Mouse (Mus musculus): ENCODE data around the gene Zfp747.
"Not testable (repeated sequence)": the region's sequence is repeated elsewhere in the genome, so short reads cannot be mapped to it uniquely, and the experiment has no call there.

Zfp747 gene

DNA sequence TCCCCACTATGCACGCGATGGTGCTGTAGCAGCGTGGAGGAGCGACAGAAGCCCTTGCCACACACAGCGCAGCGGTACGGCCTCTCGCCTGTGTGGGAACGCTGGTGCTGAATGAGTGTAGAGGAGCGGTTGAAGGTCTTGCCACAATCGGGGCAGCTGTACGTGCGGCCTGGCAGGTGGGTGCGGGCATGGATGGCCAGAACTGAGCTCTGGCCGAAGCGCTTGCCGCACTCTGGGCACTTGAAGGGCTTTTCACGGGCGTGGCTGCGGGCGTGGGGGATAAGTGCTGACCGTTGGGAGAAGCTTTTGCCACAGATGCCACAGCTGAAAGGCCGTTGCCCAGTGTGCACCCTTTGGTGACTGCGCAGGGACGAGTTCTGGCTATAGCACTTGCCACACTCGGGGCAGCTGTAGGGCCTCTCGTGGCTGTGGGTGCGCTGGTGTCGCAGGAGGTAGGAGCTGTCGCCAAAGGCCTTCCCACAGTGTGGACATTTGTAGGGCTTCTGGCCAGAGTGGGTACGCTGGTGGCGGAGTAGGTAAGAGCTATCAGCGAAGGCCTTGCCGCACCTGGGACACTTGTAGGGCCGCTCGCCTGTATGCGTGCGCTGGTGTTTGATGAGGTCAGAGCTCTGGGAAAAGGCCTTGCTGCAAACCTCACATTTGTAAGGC is 32.4 kb downstream of the Zfp747 start:
- in situ Hi-C loops (cut with MboI; ENCODE audit: low pct_unique_long_range_greater_than_20kb in 1 of 2, low sequenced_read_pairs in 2 of 2, unreplicated experiment in 1 of 2): no loop called here

DNA sequence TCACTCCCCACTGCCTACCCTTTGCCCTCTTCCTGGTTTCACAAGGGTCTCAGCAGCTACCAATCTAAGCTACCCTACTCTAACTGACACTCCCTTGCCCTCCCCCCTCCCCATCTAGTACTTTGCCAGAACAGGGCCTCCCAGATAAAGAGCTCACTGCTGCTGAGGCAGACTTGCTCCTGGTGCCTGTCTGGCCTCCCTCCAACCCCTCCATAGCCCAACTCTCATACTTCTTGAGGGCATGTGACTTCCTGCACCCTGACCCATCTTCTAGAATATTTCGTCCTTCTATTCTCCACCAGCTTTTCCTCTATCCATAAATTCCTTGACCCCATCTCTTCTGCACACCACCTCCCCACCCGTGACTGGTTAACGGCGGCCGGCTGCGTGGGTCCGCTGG is 33.0 kb downstream of the Zfp747 start:
- in situ Hi-C loops (cut with MboI; ENCODE audit: low pct_unique_long_range_greater_than_20kb in 1 of 2, low sequenced_read_pairs in 2 of 2, unreplicated experiment in 1 of 2): no loop called here

DNA sequence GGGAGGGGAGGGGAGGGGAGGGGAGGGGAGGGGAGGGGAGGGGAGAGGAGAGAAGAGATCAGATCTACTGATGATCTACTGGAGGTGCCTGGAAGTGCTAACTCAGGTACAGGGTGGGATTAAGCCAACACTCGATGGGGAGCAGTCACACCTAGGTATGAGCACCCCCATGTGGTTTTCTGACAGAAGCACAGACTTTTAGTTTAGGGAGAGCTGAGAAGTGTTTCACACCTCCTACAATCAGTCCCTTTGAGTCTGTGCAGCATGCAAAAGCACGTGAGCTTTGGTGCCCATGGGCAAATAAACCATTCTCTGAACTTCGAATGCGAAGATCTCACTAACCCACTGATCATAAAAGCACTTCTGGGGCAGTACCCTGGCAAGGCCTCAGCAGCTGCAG is 33.5 kb downstream of the Zfp747 start:
- in situ Hi-C loops (cut with MboI; ENCODE audit: low pct_unique_long_range_greater_than_20kb in 1 of 2, low sequenced_read_pairs in 2 of 2, unreplicated experiment in 1 of 2): no loop called here

DNA sequence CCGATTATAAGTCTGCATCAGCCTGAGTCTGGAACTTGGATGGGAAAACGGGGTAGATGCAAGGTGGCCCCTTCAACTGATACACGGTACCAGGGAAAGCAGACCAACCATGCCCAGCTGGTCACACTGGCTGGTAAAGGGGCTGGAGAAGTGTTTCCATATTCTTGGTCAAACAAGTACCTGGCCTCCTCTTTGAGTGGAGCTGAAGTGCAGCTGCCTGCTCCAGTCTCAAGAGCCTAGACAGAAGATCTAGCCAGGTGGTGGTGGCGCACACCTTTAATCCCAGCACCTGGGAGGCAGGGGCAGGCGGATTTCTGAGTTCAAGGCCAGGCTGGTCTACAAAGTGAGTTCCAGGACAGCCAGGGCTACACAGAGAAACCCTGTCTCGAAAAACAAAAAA is 34.0 kb downstream of the Zfp747 start:
- in situ Hi-C loops (cut with MboI; ENCODE audit: low pct_unique_long_range_greater_than_20kb in 1 of 2, low sequenced_read_pairs in 2 of 2, unreplicated experiment in 1 of 2): not testable (repeated sequence)

DNA sequence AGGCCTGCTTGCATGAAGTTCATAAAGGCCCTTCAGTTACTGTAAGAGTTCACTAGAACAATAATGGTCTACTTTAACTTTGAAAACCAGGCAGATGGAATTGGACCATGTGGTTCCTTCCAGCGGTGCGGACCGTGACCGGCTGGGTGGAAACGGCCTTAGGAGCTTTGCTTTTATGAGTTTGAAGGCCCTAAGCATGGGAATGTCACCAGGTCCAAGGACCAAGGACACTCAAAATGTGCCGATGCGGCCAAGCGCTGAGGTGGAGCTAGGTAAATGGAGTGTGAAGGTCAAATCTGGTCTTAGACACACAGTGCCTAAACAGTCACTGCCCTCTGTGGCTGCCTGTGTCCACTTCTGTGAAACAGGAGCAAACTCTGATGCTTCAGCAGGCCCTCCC is 34.5 kb downstream of the Zfp747 start:
- in situ Hi-C loops (cut with MboI; ENCODE audit: low pct_unique_long_range_greater_than_20kb in 1 of 2, low sequenced_read_pairs in 2 of 2, unreplicated experiment in 1 of 2): no loop called here

DNA sequence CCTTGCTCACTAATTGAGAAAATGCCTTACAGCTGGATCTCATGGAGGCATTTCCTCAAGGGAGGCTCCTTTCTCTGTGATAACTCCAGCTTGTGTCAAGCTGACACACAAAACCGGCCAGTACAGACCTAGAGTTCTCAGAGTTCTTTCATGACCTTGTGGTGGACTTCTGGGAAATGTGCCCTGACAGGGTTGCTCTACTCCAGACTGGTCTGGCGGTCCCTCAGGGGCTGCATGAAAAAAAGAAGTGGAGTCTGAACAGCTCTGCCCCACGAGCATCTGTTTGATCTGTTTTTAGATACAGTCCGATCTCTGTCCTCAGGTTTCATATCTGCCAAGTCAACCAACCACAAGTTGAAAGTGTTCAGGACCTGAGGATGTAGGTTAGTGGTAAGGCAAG is 38.2 kb downstream of the Zfp747 start:
- in situ Hi-C loops (cut with MboI; ENCODE audit: low pct_unique_long_range_greater_than_20kb in 1 of 2, low sequenced_read_pairs in 2 of 2, unreplicated experiment in 1 of 2): no loop called here

DNA sequence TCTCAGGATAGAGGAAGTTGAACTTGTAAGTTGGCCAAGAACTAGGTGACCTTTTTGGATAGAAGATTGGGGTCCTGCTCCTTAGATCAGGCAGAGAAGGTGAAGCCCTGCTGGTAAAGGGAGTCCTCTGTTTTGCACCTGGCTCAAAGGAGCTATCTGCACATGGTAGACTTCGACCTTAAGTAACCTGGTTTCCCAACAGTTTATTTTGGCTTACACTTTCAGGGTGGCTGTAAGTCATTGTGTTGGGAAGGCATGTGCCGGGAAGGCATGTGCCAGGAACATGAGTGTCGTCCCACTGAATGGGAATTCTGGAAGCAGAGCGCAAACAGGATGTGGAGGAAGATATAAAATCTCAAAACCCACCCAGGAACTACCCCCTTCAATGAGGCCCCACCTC is 40.2 kb downstream of the Zfp747 start:
- in situ Hi-C loops (cut with MboI; ENCODE audit: low pct_unique_long_range_greater_than_20kb in 1 of 2, low sequenced_read_pairs in 2 of 2, unreplicated experiment in 1 of 2): no loop called here

DNA sequence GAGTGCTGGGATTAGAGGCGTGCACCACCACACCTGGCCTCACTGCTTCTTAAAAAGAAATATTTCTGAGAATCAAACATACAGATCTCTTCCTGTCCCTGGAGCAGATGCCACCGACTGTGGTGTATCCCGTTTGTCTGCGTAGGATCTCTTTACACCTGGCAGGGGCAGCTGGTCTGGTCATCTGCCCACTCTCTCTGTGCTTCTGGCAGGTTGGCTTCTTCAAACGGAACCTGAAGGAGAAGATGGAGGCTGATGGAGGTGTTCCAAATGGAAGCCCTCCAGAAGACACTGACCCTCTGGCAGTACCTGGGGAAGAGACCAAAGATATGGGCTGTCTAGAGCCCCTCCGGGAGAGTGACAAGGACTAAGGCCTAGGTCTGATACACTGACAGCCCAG is 42.6 kb downstream of the Zfp747 start:
- in situ Hi-C loops (cut with MboI; ENCODE audit: low pct_unique_long_range_greater_than_20kb in 1 of 2, low sequenced_read_pairs in 2 of 2, unreplicated experiment in 1 of 2): no loop called here

DNA sequence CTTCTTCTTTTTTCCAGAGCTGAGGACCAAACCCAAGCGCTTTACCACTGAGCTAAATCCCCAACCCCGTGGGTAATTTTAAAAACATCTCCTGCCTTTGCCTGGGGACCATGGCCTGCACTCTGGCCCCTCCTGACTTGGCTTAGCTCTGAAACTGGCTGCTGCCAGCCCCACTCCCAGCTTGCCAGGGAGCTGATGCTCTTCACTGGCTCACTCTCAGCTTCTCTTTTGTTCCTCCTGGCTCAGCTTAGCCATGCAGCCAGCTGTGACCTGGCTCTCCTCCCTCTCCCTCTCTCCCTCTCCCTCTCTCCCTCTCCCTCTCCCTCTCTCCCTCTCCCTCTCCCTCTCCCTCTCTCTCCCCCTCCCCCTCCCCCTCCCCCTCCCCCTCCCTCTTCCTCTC is 49.2 kb downstream of the Zfp747 start:
- in situ Hi-C loops (cut with MboI; ENCODE audit: low pct_unique_long_range_greater_than_20kb in 1 of 2, low sequenced_read_pairs in 2 of 2, unreplicated experiment in 1 of 2): no loop called here

DNA sequence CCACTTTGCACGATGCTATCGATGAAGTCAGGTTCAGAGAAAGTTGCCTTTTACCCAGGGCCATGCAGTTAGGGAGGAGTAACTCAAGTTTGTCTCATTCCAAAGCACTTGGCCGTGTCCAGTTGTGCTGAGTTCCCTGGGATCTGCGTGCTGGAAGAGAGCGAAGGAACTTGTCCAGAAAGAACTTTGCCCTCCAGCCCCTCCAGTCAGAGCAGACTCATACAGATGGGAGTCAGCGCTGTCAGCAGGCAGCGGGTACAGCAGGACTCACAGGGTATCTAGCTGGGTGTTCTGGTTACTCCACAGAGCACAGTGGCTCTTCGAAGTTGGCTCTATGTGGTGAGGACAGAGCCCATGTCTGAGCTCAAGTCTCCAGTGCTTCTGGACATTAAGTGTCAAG is 50.3 kb downstream of the Zfp747 start:
- in situ Hi-C loops (cut with MboI; ENCODE audit: low pct_unique_long_range_greater_than_20kb in 1 of 2, low sequenced_read_pairs in 2 of 2, unreplicated experiment in 1 of 2): no loop called here

DNA sequence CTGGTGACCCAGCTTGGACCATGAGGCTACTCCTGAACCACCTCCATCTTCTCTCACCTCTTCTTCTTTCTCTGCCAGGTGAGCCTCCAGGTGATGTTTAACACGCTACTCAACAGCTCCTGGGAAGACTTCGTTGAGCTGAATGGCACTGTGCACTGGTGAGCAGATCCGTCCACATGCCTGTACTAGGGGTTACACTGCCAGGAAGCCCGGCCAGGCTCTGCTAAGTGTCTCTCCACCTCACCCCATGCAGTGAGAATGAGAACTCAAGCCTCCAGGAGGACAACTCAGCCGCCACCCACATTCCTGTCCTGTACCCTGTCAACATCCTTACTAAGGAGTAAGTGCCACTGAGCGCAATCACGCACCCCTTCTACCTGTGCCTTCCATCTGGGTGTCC is 50.9 kb downstream of the Zfp747 start:
- in situ Hi-C loops (cut with MboI; ENCODE audit: low pct_unique_long_range_greater_than_20kb in 1 of 2, low sequenced_read_pairs in 2 of 2, unreplicated experiment in 1 of 2): no loop called here

Data from mouse embryonic stem cell (cell line).